Mouse (Mus musculus): Measurements from ENCODE around the gene Ovol3. TPM values are rescaled to one million over a fixed set of nuclear protein-coding genes. Genes with fewer than 3 reads are reported as not detected.

Ovol3 gene
- polyA plus RNA-seq (2017; shearing (Covaris generic)): not detected

DNA sequence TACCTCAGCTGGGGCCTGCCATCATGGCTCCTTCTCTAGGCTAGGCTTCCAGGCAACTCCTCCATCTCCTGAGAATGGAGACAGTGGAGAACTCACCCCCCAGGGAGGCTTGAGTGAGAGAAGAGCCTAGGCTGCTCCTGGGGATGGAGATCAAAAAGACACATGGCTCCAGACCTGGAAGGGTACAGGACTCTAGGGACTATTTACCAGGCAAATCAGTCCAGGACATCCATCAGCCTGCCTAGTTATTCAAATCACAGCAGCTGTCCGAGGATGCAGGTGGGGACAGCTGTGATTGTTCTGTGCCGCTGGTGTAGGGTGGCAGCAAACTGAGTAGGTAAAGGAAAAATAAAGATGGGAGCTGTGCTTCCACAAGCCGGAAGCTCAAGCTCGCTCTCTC, at the start of gene Ovol3:
Gene Ovol3, minus strand, starts transcription at position 101 of the 400 bp plus-strand sequence.

DNA sequence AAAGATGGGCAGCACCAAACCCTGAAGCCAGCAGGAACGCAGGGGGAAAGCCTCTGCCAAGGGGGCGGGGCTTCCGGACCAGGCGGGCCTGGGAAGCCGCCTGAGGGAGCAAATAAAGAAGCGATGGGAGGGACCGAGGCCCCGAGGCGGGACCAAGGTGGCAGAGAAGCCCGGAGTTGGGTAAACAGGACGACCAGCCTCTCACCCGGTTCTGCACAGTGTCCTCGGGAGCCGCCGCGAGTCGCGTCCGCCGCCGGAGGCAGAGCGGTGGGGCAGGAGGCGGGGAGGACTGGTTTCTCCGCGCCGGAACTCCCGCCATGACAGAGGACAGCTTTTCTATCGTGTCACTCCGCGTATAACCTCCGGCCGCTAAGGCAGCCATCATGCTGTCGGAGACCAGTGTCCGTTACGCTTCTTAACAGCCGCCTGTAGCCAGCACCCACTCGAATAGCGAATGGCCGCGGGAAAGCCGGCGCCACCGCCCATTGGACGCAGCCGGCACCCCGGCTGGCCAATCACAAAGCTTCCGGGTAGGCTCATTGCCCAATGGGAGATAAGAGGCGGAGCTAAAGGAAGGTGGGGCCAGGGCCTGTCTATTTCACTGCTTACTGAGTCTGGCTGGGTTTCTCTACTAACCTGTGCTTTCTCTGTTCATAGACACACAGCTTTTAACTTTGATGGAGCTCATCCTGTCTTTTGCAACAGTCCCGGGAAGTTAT, 44.6 kb upstream of the Ovol3 start, which contains the start of the genes Thap8 and Wdr62:
Gene Thap8, plus strand, starts transcription at position 144 of the 719 bp plus-strand sequence.
Gene Wdr62, minus strand, starts transcription at position 469 of the 719 bp plus-strand sequence.

DNA sequence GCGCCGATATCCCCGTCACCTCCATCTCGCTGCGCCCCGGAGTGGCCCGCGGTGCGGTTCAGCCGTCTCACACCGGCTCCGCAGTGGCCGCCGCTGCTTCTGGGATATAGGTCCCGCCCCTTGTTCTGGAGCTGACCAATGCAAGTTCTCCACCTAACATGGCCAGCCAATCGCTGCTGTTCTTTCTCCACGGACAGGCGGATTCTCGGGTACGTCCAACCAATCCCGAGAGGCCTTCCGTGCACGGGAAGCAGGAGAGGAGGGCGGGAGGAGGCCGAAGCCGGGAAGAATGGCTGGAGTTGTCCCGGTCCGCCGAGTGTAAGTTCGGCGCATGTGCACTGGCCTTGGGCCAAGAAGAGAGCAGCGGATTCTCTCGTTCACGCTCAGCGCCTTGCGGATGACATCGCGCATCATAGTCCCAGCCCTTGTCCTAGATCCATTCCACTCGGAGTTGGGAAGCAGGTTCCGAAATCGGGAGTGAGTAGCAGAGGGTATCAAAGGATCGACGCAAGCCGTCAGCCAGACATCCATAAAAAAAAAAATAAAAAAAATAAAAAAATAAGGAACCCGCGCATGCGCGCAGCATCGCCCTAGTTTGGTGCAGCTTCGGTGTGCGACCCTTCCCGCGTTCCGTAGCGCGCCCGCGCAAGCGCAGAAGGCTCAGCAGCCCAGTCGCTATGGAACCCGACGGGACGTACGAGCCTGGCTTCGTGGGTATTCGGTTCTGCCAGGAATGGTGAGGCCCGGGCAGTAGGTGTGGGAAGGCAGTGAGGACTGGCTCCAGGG, 3.7 kb downstream of the Ovol3 start, which contains the start of the genes Polr2i and Tbcb:
Gene Polr2i, plus strand, starts transcription at position 280 of the 786 bp plus-strand sequence.
Gene Tbcb, minus strand, starts transcription at position 604 of the 786 bp plus-strand sequence.

DNA sequence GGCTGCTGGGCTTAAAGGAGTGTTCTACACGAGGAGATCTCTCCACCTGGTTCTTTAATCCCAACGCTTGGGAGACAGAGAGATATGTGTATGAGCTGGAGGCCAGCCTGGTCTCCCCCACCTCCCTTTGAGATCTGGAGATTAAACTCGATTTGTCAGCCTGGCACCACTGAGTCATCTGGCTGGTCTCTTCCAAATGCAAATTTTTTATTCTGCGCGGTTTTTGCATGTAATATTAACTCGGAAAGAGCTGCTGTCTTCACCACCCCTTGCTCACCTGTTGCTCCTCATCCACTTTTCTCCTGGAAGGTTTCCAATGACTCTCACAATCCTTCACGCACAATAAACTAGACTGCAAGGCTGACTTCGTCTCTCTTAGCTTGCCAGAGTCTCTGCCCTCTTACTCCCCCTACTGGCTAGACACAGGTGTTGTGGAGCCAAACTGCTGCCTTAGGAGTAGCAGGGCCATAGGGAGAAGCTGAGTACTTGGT, 37.0 kb downstream of the Ovol3 start, which contains the start of gene Capns1:
Gene Capns1, minus strand, starts transcription at position 331 of the 491 bp plus-strand sequence.

DNA sequence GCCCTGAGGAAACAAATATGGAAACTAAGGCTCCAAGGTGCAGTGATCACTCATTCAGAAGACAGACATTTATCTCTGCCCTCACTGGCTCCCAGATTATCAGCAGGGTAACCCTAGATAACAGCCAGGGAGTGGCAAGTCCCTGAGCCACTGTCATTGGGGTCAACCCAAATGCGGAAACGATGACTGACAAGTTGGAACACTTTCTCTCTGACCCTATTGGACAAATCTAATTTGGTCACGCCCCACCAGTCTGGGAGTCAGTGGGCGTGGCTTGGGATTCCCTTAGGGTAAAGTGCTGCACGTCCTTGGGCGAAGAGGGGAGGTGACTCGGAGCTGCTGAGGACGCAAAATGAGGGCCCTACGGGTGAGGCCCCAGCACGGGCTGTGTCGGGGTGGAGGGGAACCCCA, 51.6 kb downstream of the Ovol3 start, which contains the start of gene Cox7a1:
Gene Cox7a1, plus strand, starts transcription at position 266 of the 411 bp plus-strand sequence.

Other genes with a start within 250 kb of the Ovol3 start
- gene Zfp14, start 184.3 kb downstream of the Ovol3 start, polyA plus RNA-seq (2017; shearing (Covaris generic)): 1 to 10 TPM; 1.6 to 5.0 TPM
- gene Zfp82, start 162.8 kb downstream of the Ovol3 start, polyA plus RNA-seq (2017; shearing (Covaris generic)): 1 to 10 TPM; 4.3 to 8.9 TPM
- 1 to 10 TPM in 1 of 2 experiments, not detected in 1; 4.2 TPM for gene Gm26920, start 145.3 kb downstream of the Ovol3 start, polyA plus RNA-seq (2017; shearing (Covaris generic))
- 10 to 100 TPM in 1 of 2 experiments, 1 to 10 TPM in 1; 7.9 to 11.2 TPM for gene Zfp566, start 145.2 kb downstream of the Ovol3 start, polyA plus RNA-seq (2017; shearing (Covaris generic))
- gene Zfp260, start 140.9 kb downstream of the Ovol3 start, polyA plus RNA-seq (2017; shearing (Covaris generic)): 10 to 100 TPM; 62.3 to 66.4 TPM
- 1 to 10 TPM; 5.0 to 7.0 TPM for gene Zfp382, start 113.8 kb downstream of the Ovol3 start, polyA plus RNA-seq (2017; shearing (Covaris generic))
- 10 to 100 TPM; 21.8 to 37.9 TPM for gene Zfp146, start 66.0 kb downstream of the Ovol3 start, polyA plus RNA-seq (2017; shearing (Covaris generic))
- gene Cox7a1, start 51.6 kb downstream of the Ovol3 start, polyA plus RNA-seq (2017; shearing (Covaris generic)): under 1 TPM; 0.64 to 0.74 TPM
- 10 to 100 TPM; 96.1 to 96.6 TPM for gene Capns1, start 36.9 kb downstream of the Ovol3 start, polyA plus RNA-seq (2017; shearing (Covaris generic))
- gene Polr2i, start 3.8 kb downstream of the Ovol3 start, polyA plus RNA-seq (2017; shearing (Covaris generic)): 10 to 100 TPM; 47.8 to 64.2 TPM
- gene Tbcb, start 3.5 kb downstream of the Ovol3 start, polyA plus RNA-seq (2017; shearing (Covaris generic)): 100 to 1,000 TPM; 109 to 132 TPM
- under 1 TPM; 0.12 to 0.41 TPM for gene Thap8, start 44.4 kb upstream of the Ovol3 start, polyA plus RNA-seq (2017; shearing (Covaris generic))
- 1 to 10 TPM; 4.8 to 6.9 TPM for gene Wdr62, start 44.7 kb upstream of the Ovol3 start, polyA plus RNA-seq (2017; shearing (Covaris generic))
- gene Clip3, start 56.0 kb upstream of the Ovol3 start, polyA plus RNA-seq (2017; shearing (Covaris generic)): 1 to 10 TPM; 1.6 to 3.1 TPM
- 100 to 1,000 TPM in 1 of 2 experiments, 10 to 100 TPM in 1; 92.7 to 159 TPM for gene Alkbh6, start 73.0 kb upstream of the Ovol3 start, polyA plus RNA-seq (2017; shearing (Covaris generic))
- gene Syne4, start 79.1 kb upstream of the Ovol3 start, polyA plus RNA-seq (2017; shearing (Covaris generic)): 10 to 100 TPM in 1 of 2 experiments, 1 to 10 TPM in 1; 3.8 to 22.5 TPM
- gene E130208F15Rik, start 86.0 kb upstream of the Ovol3 start, polyA plus RNA-seq (2017; shearing (Covaris generic)): not detected
- gene Sdhaf1, start 88.2 kb upstream of the Ovol3 start, polyA plus RNA-seq (2017; shearing (Covaris generic)): 10 to 100 TPM; 32.0 to 75.5 TPM
- not detected for gene Lrfn3, start 127.0 kb upstream of the Ovol3 start, polyA plus RNA-seq (2017; shearing (Covaris generic))
- gene Tyrobp, start 178.0 kb upstream of the Ovol3 start, polyA plus RNA-seq (2017; shearing (Covaris generic)): 10 to 100 TPM in 1 of 2 experiments, 1 to 10 TPM in 1; 7.1 to 32.2 TPM
- 100 to 1,000 TPM; 470 to 543 TPM for gene Hcst, start 184.1 kb upstream of the Ovol3 start, polyA plus RNA-seq (2017; shearing (Covaris generic))
- gene Nfkbid, start 186.0 kb upstream of the Ovol3 start, polyA plus RNA-seq (2017; shearing (Covaris generic)): 10 to 100 TPM; 78.6 to 95.9 TPM
- gene Aplp1, start 209.8 kb upstream of the Ovol3 start, polyA plus RNA-seq (2017; shearing (Covaris generic)): 10 to 100 TPM; 10.8 to 23.2 TPM
- gene Kirrel2, start 222.0 kb upstream of the Ovol3 start, polyA plus RNA-seq (2017; shearing (Covaris generic)): not detected
- gene Nphs1, start 222.6 kb upstream of the Ovol3 start, polyA plus RNA-seq (2017; shearing (Covaris generic)): not detected

All from activated CD4-positive, CD25-positive, alpha-beta regulatory T cell (primary cell).